Mouse (Mus musculus): ENCODE data around the gene Tenm2. TPM values are rescaled to one million over a fixed set of nuclear protein-coding genes. Genes with fewer than 3 reads are reported as not detected.

The Tenm2 gene
- total RNA-seq, 2 experiments from 2014 or later: 0.07 TPM

- DNase-seq: no peak
- intact Hi-C loops (cut with DNase I): no loop called here
Observed at GRCm38 (mm10) chr11:36647179-36647578, 588.6 kb downstream of the Tenm2 start.

- intact Hi-C loops (cut with DNase I): no loop called here
- no peak for DNase-seq
Observed at GRCm38 (mm10) chr11:36635082-36635481, 600.7 kb downstream of the Tenm2 start.

GRCm38 (mm10) chr11:36632201-36632600, 603.6 kb downstream of the Tenm2 start:
- intact Hi-C loops (cut with DNase I): no loop called here
- DNase-seq: no peak

- DNase-seq: no peak
- intact Hi-C loops (cut with DNase I): no loop called here
Observed at GRCm38 (mm10) chr11:36613807-36614206, 622.0 kb downstream of the Tenm2 start.

GRCm38 (mm10) chr11:36604815-36605382, 630.9 kb downstream of the Tenm2 start:
- intact Hi-C loops (cut with DNase I): no loop called here
- DNase-seq: no peak

- DNase-seq: no peak
- intact Hi-C loops (cut with DNase I): no loop called here
Observed at GRCm38 (mm10) chr11:36604272-36604671, 631.5 kb downstream of the Tenm2 start.

GRCm38 (mm10) chr11:36592471-36592870, 643.3 kb downstream of the Tenm2 start:
- intact Hi-C loops (cut with DNase I): no loop called here
- no peak for DNase-seq

GRCm38 (mm10) chr11:36566146-36566545, 669.6 kb downstream of the Tenm2 start:
- no peak for DNase-seq
- intact Hi-C loops (cut with DNase I): no loop called here

- intact Hi-C loops (cut with DNase I): no loop called here
- DNase-seq: no peak
Observed at GRCm38 (mm10) chr11:36562851-36563250, 672.9 kb downstream of the Tenm2 start.

- intact Hi-C loops (cut with DNase I): no loop called here
- DNase-seq: no peak
Observed at GRCm38 (mm10) chr11:36560785-36561548, 674.8 kb downstream of the Tenm2 start.

- no peak for DNase-seq
- intact Hi-C loops (cut with DNase I): no loop called here
Observed at GRCm38 (mm10) chr11:36557316-36557715, 678.4 kb downstream of the Tenm2 start.

GRCm38 (mm10) chr11:36553286-36553685, 682.5 kb downstream of the Tenm2 start:
- intact Hi-C loops (cut with DNase I): no loop called here
- no peak for DNase-seq

GRCm38 (mm10) chr11:36550649-36551048, 685.1 kb downstream of the Tenm2 start:
- intact Hi-C loops (cut with DNase I): no loop called here
- DNase-seq: no peak

- intact Hi-C loops (cut with DNase I): no loop called here
- no peak for DNase-seq
Observed at GRCm38 (mm10) chr11:36549398-36550139, 686.2 kb downstream of the Tenm2 start.

- intact Hi-C loops (cut with DNase I): no loop called here
Observed at GRCm38 (mm10) chr11:36548139-36548538, 687.6 kb downstream of the Tenm2 start.

GRCm38 (mm10) chr11:36538144-36538543, 697.6 kb downstream of the Tenm2 start:
- intact Hi-C loops (cut with DNase I): loop anchor here (10.0 kb wide), 1 partner anchor 647 kb away; no protein-coding TSS in a partner anchor
- DNase-seq: no peak

More at GRCm38 (mm10) chr11:36548139-36548538, 687.6 kb downstream of the Tenm2 start:
- no peak for DNase-seq

- intact Hi-C loops (cut with DNase I): loop anchor here (10.0 kb wide), 1 partner anchor 647 kb away; no protein-coding TSS in a partner anchor
- DNase-seq: no peak
Observed at GRCm38 (mm10) chr11:36537573-36538133, 698.1 kb downstream of the Tenm2 start.

- intact Hi-C loops (cut with DNase I): loop anchor here (10.0 kb wide), 1 partner anchor 649 kb away; no protein-coding TSS in a partner anchor
Observed at GRCm38 (mm10) chr11:36535591-36535990, 700.2 kb downstream of the Tenm2 start.

GRCm38 (mm10) chr11:36531614-36532013, 704.1 kb downstream of the Tenm2 start:
- DNase-seq: no peak
- intact Hi-C loops (cut with DNase I): loop anchor here (10.0 kb wide), 1 partner anchor 653 kb away; no protein-coding TSS in a partner anchor

More at GRCm38 (mm10) chr11:36535591-36535990, 700.2 kb downstream of the Tenm2 start:
- DNase-seq: peak; percentile 16 to 18

- no peak for DNase-seq
- intact Hi-C loops (cut with DNase I): loop anchor here (2.0 kb wide), 1 partner anchor 281 kb away; no protein-coding TSS in a partner anchor
Observed at GRCm38 (mm10) chr11:36527509-36527908, 708.3 kb downstream of the Tenm2 start.

GRCm38 (mm10) chr11:36526381-36526780, 709.4 kb downstream of the Tenm2 start:
- intact Hi-C loops (cut with DNase I): loop anchor here (1.0 to 2.0 kb wide), 3 partner anchors 280 to 481 kb away; no protein-coding TSS in a partner anchor

More at GRCm38 (mm10) chr11:36526381-36526780, 709.4 kb downstream of the Tenm2 start:
- DNase-seq: peak; percentile 72 to 86
